Mouse (Mus musculus): ENCODE results near the gene Kcnk4. TPM values are rescaled to one million over a fixed set of nuclear protein-coding genes. Genes with fewer than 3 reads are reported as not detected.

Kcnk4 gene
- total and polyA plus RNA-seq, 3 experiments = 0.15 to 1.8 TPM; not detected in 1

- Histone ChIP-seq H3K4me1 (ENCODE audit: control insufficient read depth in 1 of 2, insufficient read depth in 2 of 2, low read length in 2 of 2) (peaks cover 0 to 10% of the 10 kb centered on the region in 2 experiments; a peak in 2 of 4 replicates), H3K9ac (ENCODE audit: control insufficient read depth, low read depth, low read length, poor library complexity, severe bottlenecking) (peak overlapping the region; percentile 75), H3K27ac (ENCODE audit: control insufficient read depth, low read depth, low read length) (peak overlapping the region; percentile 41), H3K27me3 (ENCODE audit: control insufficient read depth in 1 of 2, insufficient read depth in 2 of 2, low read length in 2 of 2) (no peaks in the 10 kb centered on the region), H3K79me2 (ENCODE audit: control insufficient read depth, insufficient read depth, low read length, poor library complexity) (peaks cover 8% of the 10 kb centered on the region; the same call in 1 of the 2 replicates), H3K36me3 (ENCODE audit: control insufficient read depth in 1 of 2, insufficient read depth in 2 of 2, low read length in 2 of 2) (peaks cover 0 to 2% of the 10 kb centered on the region in 2 experiments; a peak in 1 of 4 replicates), H3K4me3 (ENCODE audit: control insufficient read depth in 1 of 2, insufficient read depth in 1 of 2, low read depth in 2 of 2, low read length in 2 of 2) (peak overlapping the region; percentile 62 to 78), H3K9me3 (replicated peaks; ENCODE audit: insufficient read depth, low read length) (no peaks in the 10 kb centered on the region)
- no peak for DNase-seq (ENCODE audit: low read depth, low spot score)
- TF ChIP-seq NELFE (IDR thresholded peaks at IDR 0.05; ENCODE audit: low read depth, low read length) = no peak
- no peak for TF ChIP-seq TAL1 (IDR thresholded peaks at IDR 0.05; ENCODE audit: low read length)
- no peak for TF ChIP-seq MYB (IDR thresholded peaks at IDR 0.05; ENCODE audit: low read depth, low read length)
- TF ChIP-seq KAT2A (conservative IDR thresholded peaks at IDR 0.05; ENCODE audit: low read depth, low read length) = no peak
- TF ChIP-seq POLR2AphosphoS5 (IDR thresholded peaks at IDR 0.05; ENCODE audit: borderline replicate concordance, low read depth, low read length) = no peak
- no peak for TF ChIP-seq ZNF384 (IDR thresholded peaks at IDR 0.05; ENCODE audit: low read depth, low read length)
Measured at GRCm38 (mm10) chr19:6942764-6943163, 8.4 kb upstream of the Kcnk4 start.

- peaks cover 0 to 2% of the 10 kb centered on the region in 2 experiments; a peak in 1 of 4 replicates for H3K36me3 ChIP-seq (ENCODE audit: control insufficient read depth in 1 of 2, insufficient read depth in 2 of 2, low read length in 2 of 2)
- H3K4me1 ChIP-seq (ENCODE audit: control insufficient read depth in 1 of 2, insufficient read depth in 2 of 2, low read length in 2 of 2) = peaks cover 0 to 10% of the 10 kb centered on the region in 2 experiments; a peak in 2 of 4 replicates
- peak; percentile 96 for DNase-seq (ENCODE audit: low read depth, low spot score)
- TF ChIP-seq POLR2AphosphoS5 (IDR thresholded peaks at IDR 0.05; ENCODE audit: borderline replicate concordance, low read depth, low read length) (no peak), NELFE (IDR thresholded peaks at IDR 0.05; ENCODE audit: low read depth, low read length) (peak; percentile 77), NRF1 (IDR thresholded peaks at IDR 0.05; ENCODE audit: insufficient read depth, low read depth, low read length, poor library complexity, severe bottlenecking) (peak; percentile 27; the same call in 1 of the 2 replicates), MAZ (IDR thresholded peaks at IDR 0.05; ENCODE audit: low read depth, low read length) (no peak; the same call in 1 of the 2 replicates), EP300 (IDR thresholded peaks at IDR 0.05; ENCODE audit: low read depth in 1 of 2, low read length in 2 of 2) (no peak), TCF12 (IDR thresholded peaks at IDR 0.05; ENCODE audit: low read depth, low read length) (peak; percentile 39; the same call in 1 of the 2 replicates), HCFC1 (IDR thresholded peaks at IDR 0.05; ENCODE audit: low read depth, low read length) (peak; percentile 72), ZNF384 (IDR thresholded peaks at IDR 0.05; ENCODE audit: low read depth, low read length) (no peak), ZMIZ1 (IDR thresholded peaks at IDR 0.05; ENCODE audit: low read depth, low read length) (peak; percentile 75), POLR2A (IDR thresholded peaks at IDR 0.05; ENCODE audit: control insufficient read depth in 1 of 2, insufficient read depth in 1 of 2, low read depth in 1 of 2, low read length in 2 of 2, poor library complexity in 1 of 2) (peak; percentile 36 to 88; a peak in 2 of 4 replicates), JUND (IDR thresholded peaks at IDR 0.05; ENCODE audit: low read depth, low read length) (no peak), ZKSCAN1 (IDR thresholded peaks at IDR 0.05; ENCODE audit: low read depth, low read length) (no peak), MAX (IDR thresholded peaks at IDR 0.05; ENCODE audit: low read length) (no peak; the same call in 1 of the 2 replicates), SIN3A (IDR thresholded peaks at IDR 0.05; ENCODE audit: low read length) (peak; percentile 64), BHLHE40 (IDR thresholded peaks at IDR 0.05; ENCODE audit: borderline replicate concordance, low read depth, low read length) (no peak), RAD21 (IDR thresholded peaks at IDR 0.05; ENCODE audit: low read depth, low read length) (no peak), USF2 (IDR thresholded peaks at IDR 0.05; ENCODE audit: borderline replicate concordance in 1 of 2, insufficient read depth in 1 of 2, low read depth in 1 of 2, low read length in 2 of 2) (no peak), MXI1 (IDR thresholded peaks at IDR 0.05; ENCODE audit: low read depth, low read length) (0 out of 2 replicates have a peak, but pooled peaks have one; percentile 60), MAFK (IDR thresholded peaks at IDR 0.05; ENCODE audit: borderline replicate concordance, low read depth, low read length) (no peak), KAT2A (conservative IDR thresholded peaks at IDR 0.05; ENCODE audit: low read depth, low read length) (no peak), ETS1 (IDR thresholded peaks at IDR 0.05; ENCODE audit: low read depth, low read length) (0 out of 2 replicates have a peak, but pooled peaks have one; percentile 3), MEF2A (IDR thresholded peaks at IDR 0.05; ENCODE audit: extremely low read depth, insufficient replicate concordance, low read depth, low read length, poor library complexity, severe bottlenecking) (no peak), ZC3H11A (IDR thresholded peaks at IDR 0.05; ENCODE audit: low read depth, low read length) (no peak), GATA1 (IDR thresholded peaks at IDR 0.05; ENCODE audit: low read depth, low read length) (no peak), POLR2AphosphoS2 (IDR thresholded peaks at IDR 0.05; ENCODE audit: low read length) (peak; percentile 90)
- no peaks in the 10 kb centered on the region for H3K27me3 ChIP-seq (ENCODE audit: control insufficient read depth in 1 of 2, insufficient read depth in 2 of 2, low read length in 2 of 2)
- no peaks in the 10 kb centered on the region for H3K9me3 ChIP-seq (replicated peaks; ENCODE audit: insufficient read depth, low read length)
- peak within 1 kb of the TSS; percentile 75 for H3K27ac ChIP-seq (ENCODE audit: control insufficient read depth, low read depth, low read length)
- peaks cover 8% of the 10 kb centered on the region; the same call in 1 of the 2 replicates for H3K79me2 ChIP-seq (ENCODE audit: control insufficient read depth, insufficient read depth, low read length, poor library complexity)
- peak within 1 kb of the TSS; percentile 72 to 78 for H3K4me3 ChIP-seq (ENCODE audit: control insufficient read depth in 1 of 2, insufficient read depth in 1 of 2, low read depth in 2 of 2, low read length in 2 of 2)
- peak within 1 kb of the TSS; percentile 92 for H3K9ac ChIP-seq (ENCODE audit: control insufficient read depth, low read depth, low read length, poor library complexity, severe bottlenecking)
Measured at GRCm38 (mm10) chr19:6942249-6942691, 8.0 kb upstream of the Kcnk4 start, which contains the start of gene Gpr137. Gene Gpr137, minus strand, starts transcription at chr19:6942480.

All from MEL (cell line).